In the genomic region with DNA sequence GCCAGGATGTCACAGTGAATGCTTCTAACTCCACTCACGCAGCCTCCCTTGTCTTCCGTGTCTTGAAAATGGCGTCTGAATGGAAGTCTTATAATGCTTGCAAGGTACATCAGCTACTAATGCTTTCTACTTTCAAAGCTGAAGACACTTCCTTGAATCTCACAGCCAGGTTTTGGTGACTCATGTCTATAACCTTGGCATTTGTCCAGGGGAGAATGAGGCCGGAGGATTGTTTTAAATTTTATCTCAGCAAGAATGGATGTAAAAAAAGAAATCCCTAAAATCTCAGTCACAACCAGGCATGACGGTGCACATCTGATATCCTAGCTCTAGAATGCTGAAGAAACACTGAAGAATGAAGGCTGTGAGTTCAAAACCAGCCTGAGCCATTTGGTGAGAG, we compare ENCODE assay signal across 22 mouse cellular contexts.
DNase-seq lines count a peak whose midpoint lies in the region; ATAC-seq lines count a peak whose summit lies in the region.
"Had no signal": no experiment of that assay in that cellular context is flagged by ENCODE, and none has a peak within 500 bp of the region (broad histone marks: within the 10 kb centered on the region; RNA-seq: fewer than 3 reads in every experiment).

No protein-coding gene starts in this region.

- H3K36me3 ChIP-seq in midbrain, embryonic 13.5 days: no peaks in the 10 kb centered on the region
- no peaks in the 10 kb centered on the region for H3K36me3 ChIP-seq in hindbrain, embryonic 14.5 days (replicated peaks; ENCODE audit: control insufficient read depth, insufficient read depth)
- H3K36me3 ChIP-seq: embryonic facial prominence, embryonic 13.5 days; embryonic facial prominence, embryonic 15.5 days; forebrain, embryonic 10.5 days; forebrain, embryonic 12.5 days had no signal

- peak; percentile 7 for DNase-seq in adrenal gland, postnatal 10 days
- DNase-seq in adrenal gland, postnatal 14 days: no peak
- peak; percentile 44 for DNase-seq in heart, adult 11 months
- DNase-seq in heart, postnatal 25 days (ENCODE audit: low spot score): no peak
- DNase-seq in 416B (ENCODE audit: low read depth) (peak; percentile 66), NIH3T3 (ENCODE audit: low read depth) (peak; percentile 47)
- no peak for DNase-seq in hindbrain, embryonic 14.5 days (ENCODE audit: low spot score)
- DNase-seq: adrenal gland, postnatal 25 days; cerebellum, adult 11 months; cerebellum, adult 18-20 months; cerebellum, adult 8-10 months; cerebellum, adult 9-11 months; cerebellum, postnatal 14 days; cerebellum, postnatal 36 days had no signal

- WGBS in midbrain, embryonic 13.5 days: 92% methylated on average over 5 of the region's 5 CpGs
- WGBS in hindbrain, embryonic 14.5 days: 83% methylated on average over 5 of the region's 5 CpGs

- H3K27me3 ChIP-seq in midbrain, embryonic 13.5 days: no peaks in the 10 kb centered on the region
- no peaks in the 10 kb centered on the region for H3K27me3 ChIP-seq in hindbrain, embryonic 14.5 days (ENCODE audit: control insufficient read depth, insufficient read depth, low read length)
- H3K27me3 ChIP-seq: forebrain, embryonic 12.5 days had no signal

- intact Hi-C loops in heart, postnatal 25 days (cut with DNase I): no loop called here

- no peak overlapping the region for H3K4me3 ChIP-seq in midbrain, embryonic 13.5 days (replicated peaks)
- no peak overlapping the region for H3K4me3 ChIP-seq in hindbrain, embryonic 14.5 days (replicated peaks; ENCODE audit: low read length)
- H3K4me3 ChIP-seq: embryonic facial prominence, embryonic 13.5 days; embryonic facial prominence, embryonic 15.5 days; erythroblast, embryonic 14.5 days; forebrain, embryonic 10.5 days; forebrain, embryonic 12.5 days had no signal

- no peak overlapping the region for H3K9ac ChIP-seq in midbrain, embryonic 13.5 days (replicated peaks)
- no peak overlapping the region for H3K9ac ChIP-seq in hindbrain, embryonic 14.5 days
- H3K9ac ChIP-seq: embryonic facial prominence, embryonic 13.5 days; embryonic facial prominence, embryonic 15.5 days; forebrain, embryonic 12.5 days had no signal

- no peak for ATAC-seq in midbrain, embryonic 13.5 days
- ATAC-seq in hindbrain, embryonic 14.5 days (ENCODE audit: low FRiP score): no peak
- ATAC-seq: forebrain, embryonic 14.5 days; forebrain, embryonic 16.5 days had no signal

- no peak overlapping the region for H3K27ac ChIP-seq in midbrain, embryonic 13.5 days
- H3K27ac ChIP-seq in hindbrain, embryonic 14.5 days: no peak overlapping the region
- H3K27ac ChIP-seq: embryonic facial prominence, embryonic 13.5 days; embryonic facial prominence, embryonic 15.5 days; forebrain, embryonic 10.5 days; forebrain, embryonic 12.5 days had no signal

- H3K4me1 ChIP-seq in midbrain, embryonic 13.5 days (replicated peaks): no peaks in the 10 kb centered on the region
- no peaks in the 10 kb centered on the region for H3K4me1 ChIP-seq in hindbrain, embryonic 14.5 days (replicated peaks; ENCODE audit: control insufficient read depth, insufficient read depth, low read length)
- H3K4me1 ChIP-seq: embryonic facial prominence, embryonic 15.5 days; forebrain, embryonic 12.5 days had no signal

- H3K9me3 ChIP-seq in midbrain, embryonic 13.5 days: no peaks in the 10 kb centered on the region
- no peaks in the 10 kb centered on the region for H3K9me3 ChIP-seq in hindbrain, embryonic 14.5 days (ENCODE audit: control insufficient read depth, low read length)
- H3K9me3 ChIP-seq: embryonic facial prominence, embryonic 13.5 days; embryonic facial prominence, embryonic 15.5 days; forebrain, embryonic 10.5 days; forebrain, embryonic 12.5 days had no signal

- H3K4me2 ChIP-seq in midbrain, embryonic 13.5 days (replicated peaks): no peak overlapping the region
- H3K4me2 ChIP-seq in hindbrain, embryonic 14.5 days (replicated peaks): no peak overlapping the region
- H3K4me2 ChIP-seq: embryonic facial prominence, embryonic 15.5 days; forebrain, embryonic 12.5 days had no signal

Comparison
In these comparisons a context has a peak if more than half of its experiments do, and no peak if none do; other contexts are left out.
1. DNase-seq: peak in adrenal gland, postnatal 10 days (single experiment), heart, adult 11 months (single experiment), 416B (single experiment) and NIH3T3 (single experiment); none in adrenal gland, postnatal 14 days (single experiment), heart, postnatal 25 days (single experiment) and hindbrain, embryonic 14.5 days (single experiment).